Mouse (Mus musculus) cerebellum, postnatal 25 days (tissue): ENCODE results near the gene Kif26b.

Source experiments
- DNase-seq, 2 experiments: peaks; one replicate each; pipeline ENCODE4 v3.0.0; 2021; ENCODE audit warnings: mixed read lengths in 2 of 2

Gene Kif26b

GRCm38 (mm10) chr1:178792726-178793125, 263.8 kb downstream of the Kif26b start:
- no peak for DNase-seq

- no peak for DNase-seq
These were observed 265.9 kb downstream of the Kif26b start for GRCm38 (mm10) chr1:178794866-178795265.

DNA sequence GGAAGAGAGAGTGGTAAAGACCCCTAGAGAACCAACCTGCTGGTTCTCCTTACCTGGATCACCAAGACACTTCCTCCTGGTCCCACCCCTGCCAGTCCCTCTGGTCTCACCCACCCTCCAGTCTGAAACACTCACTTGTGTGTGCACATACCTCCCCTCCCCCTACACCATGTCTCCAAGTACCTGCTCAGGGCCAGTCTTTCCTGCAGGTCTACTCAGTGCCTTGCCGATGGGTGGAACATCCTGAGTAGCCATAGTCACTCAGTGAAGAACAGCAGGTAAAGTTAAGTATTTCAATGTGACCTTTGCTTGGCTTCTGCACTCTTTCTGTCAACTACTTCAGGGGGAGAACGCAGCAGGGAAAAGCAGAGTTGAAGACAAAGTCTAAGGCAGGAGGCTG, 268.5 kb downstream of the Kif26b start:
- DNase-seq = no peak

- peak; percentile 81 to 86 for DNase-seq
These were observed 269.4 kb downstream of the Kif26b start for GRCm38 (mm10) chr1:178798333-178798732.

DNA sequence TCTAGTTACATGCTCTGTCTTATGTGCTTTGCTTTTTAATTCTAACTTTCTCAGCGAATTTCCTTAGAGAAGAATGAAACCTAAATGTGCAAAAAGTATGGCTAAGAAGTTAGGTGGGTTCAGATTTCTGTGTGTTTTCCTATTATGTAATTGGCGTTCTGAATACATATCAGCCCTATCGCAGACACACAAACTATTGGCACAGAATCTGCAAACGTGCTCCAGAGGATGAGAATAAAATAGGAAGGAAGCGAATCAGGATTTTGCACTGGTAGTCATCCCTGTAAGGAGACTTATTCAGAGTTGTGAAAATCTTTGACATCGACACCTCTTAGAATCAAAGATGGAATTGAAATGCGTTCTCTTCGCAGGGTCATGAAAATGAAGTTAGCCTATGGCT, 270.0 kb downstream of the Kif26b start:
- DNase-seq = no peak

DNA sequence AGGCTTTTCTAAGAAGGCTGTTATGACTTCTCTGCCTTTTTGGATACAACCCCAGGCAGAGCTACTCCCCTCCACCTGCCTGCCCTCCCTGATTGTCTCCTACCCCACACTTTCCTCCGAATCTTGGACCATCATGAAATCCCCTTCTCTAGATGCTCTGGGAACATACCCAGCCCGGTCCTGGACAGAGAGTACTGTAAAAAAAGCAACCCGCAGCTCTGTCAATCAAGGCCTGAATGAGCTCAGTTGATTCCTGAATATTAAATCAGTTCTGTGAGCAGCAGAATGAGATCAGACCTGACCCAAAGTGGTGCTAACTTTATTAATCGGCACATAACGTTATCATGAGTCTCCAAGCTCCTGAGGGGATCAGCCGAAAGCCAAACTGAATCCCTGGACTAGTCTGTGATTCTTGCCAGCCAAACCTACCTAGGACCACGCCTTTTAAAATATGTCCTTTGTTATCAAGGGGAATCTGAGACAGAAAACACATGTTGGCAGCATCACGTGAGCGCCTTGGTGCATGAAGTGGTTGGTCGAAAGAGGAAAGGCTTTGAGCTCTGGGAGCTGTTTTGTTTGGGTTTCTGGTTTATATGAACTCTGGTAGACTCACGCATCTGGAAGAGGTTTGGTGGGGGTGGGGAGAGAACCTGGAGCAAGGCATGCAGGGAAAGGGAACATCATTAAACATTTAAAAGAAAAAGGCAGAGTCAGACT, 271.1 kb downstream of the Kif26b start:
- DNase-seq = peak in 1 of 2 experiments; percentile 21

DNA sequence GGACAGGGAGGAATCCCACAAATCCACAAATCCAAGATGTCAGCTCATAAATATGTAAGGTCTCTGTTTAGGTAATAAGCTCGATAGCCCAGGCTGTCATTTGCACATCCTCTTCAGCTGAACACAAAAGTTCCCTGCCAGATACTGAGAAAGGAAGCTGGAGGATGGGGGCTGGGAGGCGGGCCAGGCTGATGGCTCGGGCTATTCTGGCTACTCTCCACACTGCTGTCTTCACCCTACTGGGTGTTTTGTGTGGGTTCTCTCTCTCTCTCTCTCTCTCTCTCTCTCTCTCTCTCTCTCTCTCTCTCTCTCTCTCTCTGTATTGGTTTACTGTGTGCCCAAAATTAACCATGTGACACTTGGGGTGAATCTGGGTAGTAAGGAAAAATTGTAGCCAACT, 274.2 kb downstream of the Kif26b start:
- peak in 1 of 2 experiments; percentile 65 for DNase-seq

- DNase-seq = no peak
These were observed 288.6 kb downstream of the Kif26b start for GRCm38 (mm10) chr1:178817476-178817875.

DNA sequence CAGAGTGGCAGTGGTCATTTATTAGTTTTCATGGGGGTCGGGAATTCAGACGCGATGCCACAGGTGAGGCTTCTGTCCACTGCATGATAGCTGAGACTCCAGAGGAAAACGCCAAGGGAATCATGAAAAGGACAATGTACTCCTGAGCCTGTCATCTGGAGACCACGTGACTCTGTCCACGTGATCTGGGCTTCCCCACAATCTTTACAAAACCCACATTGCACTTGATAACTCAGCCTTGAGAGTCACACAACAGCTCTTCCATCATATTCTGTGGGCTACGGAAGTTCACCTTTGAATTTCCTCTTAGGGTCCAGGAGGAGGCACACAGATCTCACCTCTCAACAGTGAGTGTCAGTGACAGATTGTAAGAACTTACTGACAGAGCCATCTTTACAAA, 290.1 kb downstream of the Kif26b start:
- DNase-seq = no peak

- no peak for DNase-seq
These were observed 291.2 kb downstream of the Kif26b start for GRCm38 (mm10) chr1:178820079-178820478.

- DNase-seq = no peak
These were observed 291.9 kb downstream of the Kif26b start for GRCm38 (mm10) chr1:178820556-178821435.

DNA sequence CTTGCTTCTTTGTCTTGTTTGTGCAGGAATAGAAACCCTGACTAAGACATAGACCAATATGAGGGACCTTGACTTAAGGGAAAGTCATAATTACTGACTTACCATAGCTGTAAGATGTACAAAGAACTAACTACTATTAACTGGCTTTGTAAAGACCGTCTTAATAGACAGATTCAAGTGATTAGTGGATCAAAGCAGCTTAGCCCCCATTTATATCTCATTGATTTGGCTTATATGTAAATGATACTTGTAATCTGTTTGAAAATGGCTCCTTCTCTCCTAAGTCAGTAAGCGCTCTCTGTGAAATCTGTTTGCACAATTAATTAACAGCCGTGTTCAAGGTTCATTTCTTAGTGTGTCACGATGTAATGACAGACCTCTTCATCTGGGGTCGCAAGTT, 295.9 kb downstream of the Kif26b start:
- DNase-seq = no peak

DNA sequence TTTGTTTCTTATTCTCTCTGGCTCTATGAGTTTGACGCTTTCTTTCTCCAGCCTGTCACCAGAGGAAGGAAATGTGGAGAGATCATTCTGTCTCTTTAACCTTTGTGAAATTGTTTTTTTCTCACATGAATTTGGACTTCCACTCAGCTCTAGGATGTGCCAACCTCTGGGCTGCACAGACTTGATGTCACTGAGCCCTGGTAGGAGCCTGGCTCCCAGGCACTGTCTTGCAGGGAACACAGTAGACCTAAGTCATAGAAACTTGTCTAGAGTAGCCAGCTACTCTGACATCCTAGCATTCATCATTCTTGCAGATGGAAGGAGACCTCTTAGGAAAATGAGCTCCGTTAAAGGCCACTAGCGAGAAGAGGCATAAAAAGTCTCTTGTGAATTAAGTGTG, 298.3 kb downstream of the Kif26b start:
- DNase-seq = no peak

DNA sequence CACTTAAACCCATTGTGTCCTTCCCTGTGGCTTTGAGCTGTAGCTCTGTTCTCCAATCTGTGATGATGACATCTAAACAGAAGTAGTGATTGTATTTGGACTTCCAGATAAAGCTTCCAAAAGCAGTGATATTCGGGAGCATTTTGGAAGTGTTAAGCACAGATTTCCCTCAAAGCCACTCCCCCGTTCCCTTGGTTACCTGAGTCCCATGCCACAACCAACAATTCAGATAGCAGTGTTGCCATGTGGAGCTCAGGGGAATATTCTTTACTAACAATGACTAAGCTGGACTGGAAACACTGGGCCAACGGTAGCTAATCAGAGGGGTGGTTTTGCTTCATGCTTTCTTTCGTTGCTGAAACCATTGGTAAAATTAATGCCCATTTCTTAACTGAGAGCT, 300.5 kb downstream of the Kif26b start:
- DNase-seq = no peak

GRCm38 (mm10) chr1:178832571-178832970, 303.6 kb downstream of the Kif26b start:
- no peak for DNase-seq

GRCm38 (mm10) chr1:178835805-178836204, 306.9 kb downstream of the Kif26b start:
- DNase-seq = no peak

DNA sequence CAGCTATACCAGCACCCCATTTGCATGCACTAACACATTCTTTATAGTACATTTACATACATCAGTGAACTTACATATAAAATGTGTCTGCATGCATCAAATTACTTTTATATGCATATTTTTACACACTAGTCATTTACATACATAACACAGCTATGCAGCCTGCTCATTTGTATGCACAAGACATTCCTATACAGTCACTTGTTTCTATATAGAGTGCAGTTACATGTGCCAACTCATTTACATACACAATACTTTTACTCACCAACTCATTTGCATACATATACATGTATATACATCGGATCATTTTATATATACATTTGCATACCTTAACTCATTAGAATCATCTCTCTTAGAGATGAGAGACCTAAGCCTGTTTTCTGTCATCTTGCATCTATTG, 308.1 kb downstream of the Kif26b start:
- DNase-seq = no peak

GRCm38 (mm10) chr1:178838696-178839320, 309.9 kb downstream of the Kif26b start:
- peak in 1 of 2 experiments; percentile 30 for DNase-seq

DNA sequence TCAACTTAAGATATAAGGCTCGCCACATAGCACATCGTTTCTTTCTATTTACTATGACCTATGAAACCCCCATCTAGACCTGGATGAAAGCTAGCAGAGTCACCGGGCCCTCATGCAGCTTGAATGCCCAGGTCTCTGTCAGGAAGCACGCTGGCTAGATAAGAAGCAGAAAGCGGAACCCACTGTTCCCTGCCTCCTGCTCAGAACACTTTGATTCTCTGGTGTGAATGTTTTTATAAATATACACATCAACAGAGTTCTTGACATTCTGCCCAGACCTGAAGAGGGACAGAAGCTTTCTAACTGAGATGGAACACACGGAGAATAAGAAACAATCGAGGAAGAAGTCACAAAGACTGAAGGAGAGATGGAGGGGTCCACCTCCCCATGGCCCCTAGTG, 311.4 kb downstream of the Kif26b start:
- DNase-seq = no peak

DNA sequence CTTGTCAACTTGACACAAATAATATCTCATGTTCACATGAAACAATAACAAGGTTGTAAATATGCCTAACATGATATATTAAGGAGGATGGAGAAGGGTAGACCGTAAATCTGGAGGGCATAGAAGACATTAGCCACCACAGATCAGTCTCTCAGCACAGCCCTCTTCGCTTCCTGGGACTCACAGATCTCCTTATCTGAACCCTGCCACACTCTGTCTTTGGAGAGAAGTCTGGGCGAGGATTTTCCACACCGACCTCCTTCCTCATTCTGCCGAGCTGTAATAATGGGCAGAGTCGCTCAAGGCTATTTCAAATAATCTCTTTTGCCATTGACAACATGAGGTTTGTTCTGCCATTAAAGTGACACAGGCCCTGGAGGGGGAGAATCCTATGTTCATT, 315.9 kb downstream of the Kif26b start:
- no peak for DNase-seq

DNA sequence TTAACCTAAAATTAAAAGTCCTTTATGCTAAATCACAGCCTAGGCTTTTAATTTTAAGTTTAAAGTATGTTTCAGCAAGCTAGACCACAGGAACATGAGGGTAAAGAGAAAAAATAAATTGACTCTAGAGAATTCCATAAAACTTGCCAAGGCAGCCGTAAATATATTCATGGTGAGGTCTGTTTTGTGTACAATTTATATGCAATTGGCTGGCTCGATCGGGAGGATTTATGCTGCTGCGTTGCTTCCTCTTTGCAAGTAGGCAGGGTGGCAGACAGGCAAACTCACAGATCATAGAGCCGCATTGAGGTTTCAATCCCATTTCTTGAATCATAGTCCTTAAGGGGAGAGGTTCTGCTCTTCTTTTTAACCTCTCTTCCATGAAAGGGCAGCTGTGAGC, 318.6 kb downstream of the Kif26b start:
- no peak for DNase-seq

DNA sequence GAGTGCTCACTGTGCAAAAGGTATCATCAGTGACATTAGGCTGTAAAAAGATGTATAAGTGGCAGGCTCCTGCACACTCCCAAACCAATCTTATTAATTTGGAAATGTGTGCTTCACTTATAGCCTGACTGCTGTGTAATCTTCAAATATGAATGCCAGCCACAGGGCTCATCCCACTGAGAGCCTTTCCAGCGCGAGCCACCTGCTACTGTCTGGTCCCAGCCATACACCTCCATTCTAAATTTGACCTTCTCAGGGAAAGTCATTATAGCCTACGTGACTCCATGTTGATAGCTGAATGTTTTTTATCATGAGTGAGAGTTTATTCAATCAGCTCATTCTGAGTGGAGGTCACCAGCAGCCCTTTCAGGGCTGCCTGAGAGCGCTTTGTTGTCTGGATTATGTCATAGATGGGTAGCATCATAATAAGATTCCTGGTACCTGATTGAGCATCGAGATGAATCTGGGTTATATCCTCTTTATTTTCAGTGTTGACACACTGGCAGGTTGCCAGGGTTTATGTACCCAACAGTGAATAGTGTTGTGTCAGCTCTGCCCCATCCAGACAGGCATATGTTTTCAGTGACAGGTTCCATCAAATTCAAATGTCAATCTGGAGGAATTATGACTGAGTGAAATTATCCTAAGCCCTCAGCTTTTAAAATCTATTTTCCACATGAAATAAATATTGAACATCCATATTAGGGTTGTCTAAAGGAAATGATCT, 319.6 kb downstream of the Kif26b start:
- peak in 1 of 2 experiments; percentile 46 for DNase-seq

GRCm38 (mm10) chr1:178850569-178850968, 321.6 kb downstream of the Kif26b start:
- no peak for DNase-seq
